In genomic region chrX:165191170-165191569, GRCm38 (mm10) we compare ENCODE assay signal across 19 mouse cellular contexts.
DNase-seq lines count a peak whose midpoint lies in the region; ATAC-seq and TF ChIP-seq lines count a peak whose summit lies in the region.
"Had no signal": no experiment of that assay in that cellular context is flagged by ENCODE, and none has a peak within 500 bp of the region (broad histone marks: within the 10 kb centered on the region; RNA-seq: fewer than 3 reads in every experiment).

No protein-coding gene starts in this region.

- H3K4me3 ChIP-seq in lung, embryonic 14.5 days (ENCODE audit: low read depth, low read length), result no peak overlapping the region
- H3K4me3 ChIP-seq in lung, adult 2 months (replicated peaks; ENCODE audit: extremely low read depth, low read depth, low read length), result no peak overlapping the region
- H3K4me3 ChIP-seq in lung, postnatal 0 days (ENCODE audit: low read depth, low read length), result no peak overlapping the region
- no peak overlapping the region for H3K4me3 ChIP-seq in stomach, postnatal 0 days (ENCODE audit: low read depth, low read length)
- H3K4me3 ChIP-seq: erythroblast, embryonic 14.5 days; kidney, embryonic 15.5 days; liver, embryonic 13.5 days; midbrain, embryonic 12.5 days; neural tube, embryonic 15.5 days had no signal

- H3K9me3 ChIP-seq in lung, embryonic 14.5 days (ENCODE audit: low read depth, low read length), result no peaks in the 10 kb centered on the region
- no peaks in the 10 kb centered on the region for H3K9me3 ChIP-seq in lung, postnatal 0 days (ENCODE audit: low read length)
- H3K9me3 ChIP-seq in stomach, postnatal 0 days (ENCODE audit: control insufficient read depth, low read length), result no peaks in the 10 kb centered on the region
- H3K9me3 ChIP-seq: kidney, embryonic 15.5 days; liver, embryonic 13.5 days; midbrain, embryonic 12.5 days; neural tube, embryonic 15.5 days had no signal

- DNase-seq in frontal cortex, postnatal 10 days (ENCODE audit: low spot score in 2 of 2), result no peak
- DNase-seq in lung, embryonic 14.5 days, result peak; percentile 9
- no peak for DNase-seq in lung, adult 2 months
- DNase-seq in lung, postnatal 0 days (ENCODE audit: low spot score), result peak; percentile 45
- DNase-seq in stomach, postnatal 0 days (ENCODE audit: low spot score), result peak; percentile 20
- no peak for DNase-seq in spleen, postnatal 36 days (ENCODE audit: low spot score in 2 of 2)
- no peak for DNase-seq in heart, adult 11 months
- DNase-seq: cerebellum, adult 11-12 months; layer of hippocampus, postnatal 36 days; left cerebral cortex, postnatal 4 days; liver, embryonic 13.5 days had no signal

- peak; percentile 21; the same call in 1 of the 2 replicates for TF ChIP-seq EP300 in lung, postnatal 0 days (IDR thresholded peaks at IDR 0.05)
- no peak for TF ChIP-seq EP300 in stomach, postnatal 0 days (optimal IDR thresholded peaks at IDR 0.05)

- H3K36me3 ChIP-seq in lung, embryonic 14.5 days (ENCODE audit: insufficient read depth), result no peaks in the 10 kb centered on the region
- H3K36me3 ChIP-seq in lung, postnatal 0 days (ENCODE audit: insufficient read depth, low read length), result no peaks in the 10 kb centered on the region
- H3K36me3 ChIP-seq in stomach, postnatal 0 days (ENCODE audit: control insufficient read depth, insufficient read depth, low read length), result no peaks in the 10 kb centered on the region
- H3K36me3 ChIP-seq: kidney, embryonic 15.5 days; liver, embryonic 13.5 days; midbrain, embryonic 12.5 days; neural tube, embryonic 15.5 days had no signal

- no peak overlapping the region for H3K27ac ChIP-seq in lung, embryonic 14.5 days (ENCODE audit: low read depth)
- H3K27ac ChIP-seq in lung, postnatal 0 days (ENCODE audit: low read length), result no peak overlapping the region
- H3K27ac ChIP-seq in stomach, postnatal 0 days (replicated peaks), result no peak overlapping the region
- H3K27ac ChIP-seq: kidney, embryonic 15.5 days; liver, embryonic 13.5 days; macrophage; midbrain, embryonic 12.5 days; neural tube, embryonic 15.5 days had no signal

- TF ChIP-seq CTCF in lung, embryonic 14.5 days (IDR thresholded peaks at IDR 0.05; ENCODE audit: low read depth), result no peak
- no peak for TF ChIP-seq CTCF in lung, adult 2 months (IDR thresholded peaks at IDR 0.05; ENCODE audit: insufficient read depth, low read length)
- TF ChIP-seq CTCF in lung, postnatal 0 days (IDR thresholded peaks at IDR 0.05), result peak; percentile 40
- peak; percentile 51 for TF ChIP-seq CTCF in stomach, postnatal 0 days (IDR thresholded peaks at IDR 0.05; ENCODE audit: low read depth)

- ATAC-seq in frontal cortex, adult (ENCODE audit: low TSS enrichment), result 0 out of 2 replicates have a peak, but pooled peaks have one; percentile 44
- no peak for ATAC-seq in lung, embryonic 14.5 days (ENCODE audit: insufficient read depth)
- ATAC-seq in lung, postnatal 0 days, result peak; percentile 53
- peak; percentile 84 for ATAC-seq in stomach, postnatal 0 days (ENCODE audit: low FRiP score, low TSS enrichment)
- ATAC-seq: forebrain, embryonic 14.5 days; inflammation-experienced regulatory T-cells, adult 6 months had no signal

- no peaks in the 10 kb centered on the region for H3K27me3 ChIP-seq in lung, embryonic 14.5 days (ENCODE audit: insufficient read depth, low read length)
- no peaks in the 10 kb centered on the region for H3K27me3 ChIP-seq in lung, postnatal 0 days (replicated peaks; ENCODE audit: insufficient read depth, low read length)
- H3K27me3 ChIP-seq in stomach, postnatal 0 days (ENCODE audit: control insufficient read depth, insufficient read depth, low read length), result no peaks in the 10 kb centered on the region
- H3K27me3 ChIP-seq: liver, embryonic 13.5 days; neural tube, embryonic 15.5 days had no signal

- H3K9ac ChIP-seq in lung, embryonic 14.5 days, result no peak overlapping the region
- no peak overlapping the region for H3K9ac ChIP-seq in lung, postnatal 0 days (replicated peaks; ENCODE audit: low read depth)
- no peak overlapping the region for H3K9ac ChIP-seq in stomach, postnatal 0 days (ENCODE audit: low read length)
- H3K9ac ChIP-seq: kidney, embryonic 15.5 days; liver, embryonic 13.5 days; midbrain, embryonic 12.5 days; neural tube, embryonic 15.5 days had no signal

- H3K4me1 ChIP-seq in lung, embryonic 14.5 days (ENCODE audit: insufficient read depth), result no peaks in the 10 kb centered on the region
- no peaks in the 10 kb centered on the region for H3K4me1 ChIP-seq in lung, adult 2 months (ENCODE audit: control insufficient read depth, insufficient read depth, low read length)
- no peaks in the 10 kb centered on the region for H3K4me1 ChIP-seq in lung, postnatal 0 days (ENCODE audit: insufficient read depth, low read depth, low read length)
- H3K4me1 ChIP-seq in stomach, postnatal 0 days (replicated peaks; ENCODE audit: control insufficient read depth, insufficient read depth), result no peaks in the 10 kb centered on the region
- H3K4me1 ChIP-seq: kidney, embryonic 15.5 days; liver, embryonic 13.5 days; midbrain, embryonic 12.5 days; neural tube, embryonic 15.5 days had no signal

- TF ChIP-seq POLR2A in lung, adult 2 months (IDR thresholded peaks at IDR 0.05; ENCODE audit: borderline replicate concordance, extremely low read depth, low read depth, low read length), result no peak

- 48% methylated on average over 1 of the region's 1 CpGs for WGBS in lung, embryonic 14.5 days
- WGBS in lung, adult 2 months, result 20% methylated on average over 1 of the region's 1 CpGs
- 37% methylated on average over 1 of the region's 1 CpGs for WGBS in lung, postnatal 0 days
- WGBS in stomach, postnatal 0 days, result 30% methylated on average over 1 of the region's 1 CpGs

- H3K4me2 ChIP-seq in lung, embryonic 14.5 days, result no peak overlapping the region
- H3K4me2 ChIP-seq in lung, postnatal 0 days (replicated peaks; ENCODE audit: low read depth, low read length), result no peak overlapping the region
- no peak overlapping the region for H3K4me2 ChIP-seq in stomach, postnatal 0 days (replicated peaks; ENCODE audit: low read depth)
- H3K4me2 ChIP-seq: kidney, embryonic 15.5 days; liver, embryonic 13.5 days; midbrain, embryonic 12.5 days; neural tube, embryonic 15.5 days had no signal

Comparison
In these comparisons a context has a peak if more than half of its experiments do, and no peak if none do; other contexts are left out.
1. DNase-seq: peak in lung, embryonic 14.5 days (single experiment), lung, postnatal 0 days (single experiment) and stomach, postnatal 0 days (single experiment); none in frontal cortex, postnatal 10 days (0 of 2), lung, adult 2 months (single experiment), spleen, postnatal 36 days (0 of 2) and heart, adult 11 months (single experiment).
2. CTCF ChIP-seq: peak in lung, postnatal 0 days (single experiment) and stomach, postnatal 0 days (single experiment); none in lung, embryonic 14.5 days (single experiment) and lung, adult 2 months (single experiment).